Mouse (Mus musculus) embryo, embryonic 11.5 days (tissue): ENCODE data around the gene 1700047I17Rik2.
"Not testable (repeated sequence)": the region's sequence is repeated elsewhere in the genome, so short reads cannot be mapped to it uniquely, and the experiment has no call there.

Experiments used
- DNase-seq: peaks from one replicate; pipeline ENCODE4 v3.0.0-alpha.2; 2012; ENCODE audit warnings: low read depth, low spot score

The 1700047I17Rik2 gene

GRCm38 (mm10) chr12:55199306-55199705, at the start of gene 1700047I17Rik2:
1700047I17Rik2 (plus strand) TSS chr12:55199592.
- DNase-seq: not testable (repeated sequence)

- not testable (repeated sequence) for DNase-seq
Measured at GRCm38 (mm10) chr12:55154559-55155448, 44.6 kb upstream of the 1700047I17Rik2 start, which contains the start of gene Srp54b. Srp54b (plus strand) TSS chr12:55155104.

- DNase-seq: not testable (repeated sequence)
Measured at GRCm38 (mm10) chr12:55155449-55155783, 44.0 kb upstream of the 1700047I17Rik2 start.

- not testable (repeated sequence) for DNase-seq
Measured at GRCm38 (mm10) chr12:55167034-55167557, 32.3 kb upstream of the 1700047I17Rik2 start.

GRCm38 (mm10) chr12:55187686-55188085, 11.7 kb upstream of the 1700047I17Rik2 start:
- DNase-seq: not testable (repeated sequence)

GRCm38 (mm10) chr12:55189127-55189526, 10.3 kb upstream of the 1700047I17Rik2 start:
- DNase-seq: not testable (repeated sequence)

GRCm38 (mm10) chr12:55199799-55200198, 407 bp downstream of the 1700047I17Rik2 start:
- not testable (repeated sequence) for DNase-seq

GRCm38 (mm10) chr12:55212944-55213343, 13.6 kb downstream of the 1700047I17Rik2 start:
- DNase-seq: not testable (repeated sequence)

GRCm38 (mm10) chr12:55229626-55230519, 30.5 kb downstream of the 1700047I17Rik2 start, which contains the start of gene Srp54c:
Srp54c (plus strand) TSS chr12:55230168.
- not testable (repeated sequence) for DNase-seq

- not testable (repeated sequence) for DNase-seq
Measured at GRCm38 (mm10) chr12:55230520-55230861, 31.1 kb downstream of the 1700047I17Rik2 start.

- DNase-seq: not testable (repeated sequence)
Measured at GRCm38 (mm10) chr12:55242243-55242642, 42.9 kb downstream of the 1700047I17Rik2 start.

GRCm38 (mm10) chr12:55261950-55262349, 62.6 kb downstream of the 1700047I17Rik2 start:
- not testable (repeated sequence) for DNase-seq

GRCm38 (mm10) chr12:55263385-55263784, 64.0 kb downstream of the 1700047I17Rik2 start:
- DNase-seq: not testable (repeated sequence)
